Mouse (Mus musculus) liver, adult 2 months (tissue): ENCODE measurements around the gene Kcnh7. TPM values are rescaled to one million over a fixed set of nuclear protein-coding genes. Genes with fewer than 3 reads are reported as not detected.

Source experiments
- DNase-seq: peaks from one replicate; pipeline ENCODE4 v3.0.0-alpha.2; 2011; ENCODE audit warnings: low read depth, low spot score; ENCODE audit errors: extremely low read depth
- H3K27ac ChIP-seq: fragments of 200-500 bp; replicated peaks from 2 replicates; pipeline ENCODE4 v1.5.1; 2012; ENCODE audit warnings: low read depth, mild to moderate bottlenecking, control low read depth, inconsistent platforms, low read length; ENCODE audit not compliant: insufficient read depth
- H3K27me3 ChIP-seq: fragments of 200-500 bp; 2 replicates; pipeline ENCODE4 v1.6.1; 2012; ENCODE audit warnings: mild to moderate bottlenecking, moderate library complexity, low read length, inconsistent platforms; ENCODE audit not compliant: control insufficient read depth, insufficient read depth
- H3K36me3 ChIP-seq: fragments of 200-500 bp; 2 replicates; pipeline ENCODE4 v1.6.1; 2012; ENCODE audit warnings: low read length, inconsistent platforms; ENCODE audit not compliant: control insufficient read depth, insufficient read depth
- H3K4me1 ChIP-seq: fragments of 200-500 bp; 2 replicates; pipeline ENCODE4 v1.6.1; 2011; ENCODE audit warnings: low read length; ENCODE audit not compliant: control insufficient read depth, insufficient read depth
- H3K4me3 ChIP-seq: fragments of 200-500 bp; 2 replicates; pipeline ENCODE4 v1.5.1; 2011; ENCODE audit warnings: low read depth, mild to moderate bottlenecking, control low read depth, low read length, moderate library complexity; ENCODE audit not compliant: insufficient read depth
- H3K79me2 ChIP-seq: fragments of 200-500 bp; 2 replicates; pipeline ENCODE4 v1.6.1; 2012; ENCODE audit warnings: inconsistent platforms, mild to moderate bottlenecking, low read length, moderate library complexity; ENCODE audit not compliant: control insufficient read depth, insufficient read depth
- H3K9ac ChIP-seq: fragments of 200-500 bp; 2 replicates; pipeline ENCODE4 v1.6.1; 2012; ENCODE audit warnings: low read depth, mild to moderate bottlenecking, control low read depth, inconsistent platforms, low read length
- CTCF ChIP-seq: fragments of 200-500 bp; IDR thresholded peaks from 2 replicates; pipeline ENCODE4 v1.5.1; 2011; ENCODE audit warnings: low read depth, low read length, control low read depth
- POLR2A ChIP-seq: fragments of 200-500 bp; IDR thresholded peaks from 2 replicates; pipeline ENCODE4 v1.6.1; 2011; ENCODE audit warnings: low read length, control low read depth; ENCODE audit not compliant: insufficient read depth; ENCODE audit errors: extremely low read depth
- WGBS: fragments of 180-500 bp; shearing (Covaris S2); methylation state at CpG from one replicate; pipeline ENCODE4 v1.1.7; 2018; 5-methylcytosine and 5-hydroxymethylcytosine counted together
- polyA plus RNA-seq: library from polyadenylated mRNA; depleted of rRNA; stranded (reverse); fragments of >200 nt; gene quantifications from 2 replicates; pipeline ENCODE4 v1.2.3, GENCODE M21; 2012
- total RNA-seq: library from RNA; depleted of rRNA; stranded (reverse); fragments of >200 nt; gene quantifications from 2 replicates; pipeline ENCODE4 v1.2.3, GENCODE M21; 2014

The Kcnh7 gene
- total and polyA plus RNA-seq, 2 experiments = not detected

- no peak overlapping the region for H3K4me3 ChIP-seq
- no peaks in the 10 kb centered on the region for H3K27me3 ChIP-seq
- no peak overlapping the region for H3K9ac ChIP-seq
- no peak for DNase-seq
- WGBS = 73% methylated on average over 2 of the region's 2 CpGs
- H3K27ac ChIP-seq = no peak overlapping the region
- H3K4me1 ChIP-seq = no peaks in the 10 kb centered on the region
- TF ChIP-seq POLR2A = no peak
- no peaks in the 10 kb centered on the region for H3K79me2 ChIP-seq
- no peaks in the 10 kb centered on the region for H3K36me3 ChIP-seq
Observed at GRCm38 (mm10) chr2:63127762-63128516, 56.1 kb downstream of the Kcnh7 start.

GRCm38 (mm10) chr2:63120316-63120715 is 63.8 kb downstream of the Kcnh7 start:
- 57% methylated on average over 3 of the region's 3 CpGs for WGBS
- Histone ChIP-seq H3K4me3 (no peak overlapping the region), H3K79me2 (no peaks in the 10 kb centered on the region), H3K9ac (no peak overlapping the region), H3K27ac (no peak overlapping the region), H3K4me1 (no peaks in the 10 kb centered on the region), H3K36me3 (no peaks in the 10 kb centered on the region), H3K27me3 (no peaks in the 10 kb centered on the region)
- DNase-seq = no peak
- no peak for TF ChIP-seq CTCF
- TF ChIP-seq POLR2A = no peak

GRCm38 (mm10) chr2:63117209-63118193 is 66.6 kb downstream of the Kcnh7 start:
- 78% methylated on average over 4 of the region's 4 CpGs for WGBS
- TF ChIP-seq CTCF = no peak
- no peak for TF ChIP-seq POLR2A

GRCm38 (mm10) chr2:63105971-63106370 is 78.1 kb downstream of the Kcnh7 start:
- H3K9ac ChIP-seq = no peak overlapping the region
- no peak overlapping the region for H3K27ac ChIP-seq
- no peaks in the 10 kb centered on the region for H3K27me3 ChIP-seq
- no peaks in the 10 kb centered on the region for H3K4me1 ChIP-seq
- no peak overlapping the region for H3K4me3 ChIP-seq
- no peak for TF ChIP-seq POLR2A
- TF ChIP-seq CTCF = no peak
- no peak for DNase-seq
- WGBS = 79% methylated on average over 2 of the region's 2 CpGs
- H3K79me2 ChIP-seq = no peaks in the 10 kb centered on the region
- H3K36me3 ChIP-seq = no peaks in the 10 kb centered on the region

More at GRCm38 (mm10) chr2:63117209-63118193, 66.6 kb downstream of the Kcnh7 start:
- Histone ChIP-seq H3K79me2 (no peaks in the 10 kb centered on the region), H3K9ac (no peak overlapping the region), H3K27me3 (no peaks in the 10 kb centered on the region), H3K4me3 (no peak overlapping the region), H3K4me1 (no peaks in the 10 kb centered on the region), H3K27ac (no peak overlapping the region), H3K36me3 (no peaks in the 10 kb centered on the region)
- no peak for DNase-seq

GRCm38 (mm10) chr2:63099676-63100075 is 84.4 kb downstream of the Kcnh7 start:
- DNase-seq = no peak

More at GRCm38 (mm10) chr2:63099676-63100075, 84.4 kb downstream of the Kcnh7 start:
- H3K4me3 ChIP-seq = no peak overlapping the region
- H3K4me1 ChIP-seq = no peaks in the 10 kb centered on the region
- H3K27ac ChIP-seq = no peak overlapping the region
- no peaks in the 10 kb centered on the region for H3K27me3 ChIP-seq
- H3K36me3 ChIP-seq = no peaks in the 10 kb centered on the region
- H3K9ac ChIP-seq = no peak overlapping the region
- H3K79me2 ChIP-seq = no peaks in the 10 kb centered on the region
- no peak for TF ChIP-seq CTCF
- no peak for TF ChIP-seq POLR2A
